Mouse (Mus musculus) B cell, adult 2 months (primary cell): ENCODE data around the gene Iqsec3.
A peak's percentile ranks its signal among the peaks of the same experiment; 100 is the strongest.

ENCODE experiments used
- DNase-seq, 2 experiments: peaks; one replicate each; pipeline ENCODE4 v3.0.0; 2022

The Iqsec3 gene

DNA sequence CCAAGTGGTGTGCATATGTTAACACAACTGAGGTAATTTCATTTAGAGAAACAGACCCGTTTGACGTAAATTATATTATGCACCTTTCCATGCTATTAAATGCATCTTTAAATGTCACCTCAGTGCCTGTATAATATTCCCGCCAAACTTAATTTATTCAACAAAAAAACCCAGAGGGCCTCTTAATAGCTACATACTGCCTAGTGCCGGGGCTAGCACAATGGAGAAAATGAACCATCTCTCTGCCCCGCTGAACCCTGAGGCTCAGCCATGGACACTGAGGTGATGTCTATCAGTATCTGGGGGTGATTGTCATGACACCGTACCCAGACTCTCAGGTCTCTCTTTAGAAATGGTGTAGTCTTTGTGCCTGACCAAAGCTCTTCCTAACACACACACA lies 116.2 kb downstream of the Iqsec3 start:
- no peak for DNase-seq

DNA sequence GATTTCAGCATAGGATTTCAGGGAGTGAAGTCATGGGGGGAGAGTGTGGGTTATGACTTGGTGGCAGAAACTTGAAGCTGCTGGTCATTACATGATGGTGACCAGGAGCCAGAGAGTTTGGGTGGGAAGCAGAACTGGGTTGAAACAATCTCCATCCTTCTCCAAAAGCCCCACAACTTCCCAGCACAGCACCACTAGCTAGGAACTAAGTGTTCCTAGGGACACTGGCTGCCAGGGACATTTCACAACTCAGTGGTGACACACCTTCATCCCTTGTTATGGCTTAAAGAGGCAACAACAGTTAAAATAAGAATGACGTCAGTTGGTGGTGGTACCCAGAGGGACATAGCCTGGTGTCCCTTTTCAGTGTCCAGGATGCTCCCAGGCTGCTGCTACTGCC lies 117.4 kb downstream of the Iqsec3 start:
- no peak for DNase-seq

DNA sequence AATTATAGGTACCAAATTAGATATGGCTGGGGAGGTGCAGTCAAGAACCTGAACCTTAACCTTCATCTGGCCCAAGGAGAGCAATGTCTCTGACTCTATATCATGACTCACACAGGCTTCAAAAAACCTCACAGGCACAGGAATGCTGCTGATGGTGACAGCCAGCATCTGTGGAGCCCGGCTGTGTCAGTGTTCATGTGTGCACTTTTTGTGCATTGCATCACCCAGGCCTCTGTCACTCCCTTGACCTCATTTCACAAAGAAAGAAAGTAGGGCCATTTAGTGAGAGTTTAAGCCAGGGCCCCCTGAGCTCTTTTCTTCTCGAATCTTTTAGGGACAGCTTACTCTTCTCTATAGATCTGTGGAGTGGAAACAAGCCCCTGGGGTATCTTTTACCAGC lies 121.2 kb downstream of the Iqsec3 start:
- no peak for DNase-seq

DNA sequence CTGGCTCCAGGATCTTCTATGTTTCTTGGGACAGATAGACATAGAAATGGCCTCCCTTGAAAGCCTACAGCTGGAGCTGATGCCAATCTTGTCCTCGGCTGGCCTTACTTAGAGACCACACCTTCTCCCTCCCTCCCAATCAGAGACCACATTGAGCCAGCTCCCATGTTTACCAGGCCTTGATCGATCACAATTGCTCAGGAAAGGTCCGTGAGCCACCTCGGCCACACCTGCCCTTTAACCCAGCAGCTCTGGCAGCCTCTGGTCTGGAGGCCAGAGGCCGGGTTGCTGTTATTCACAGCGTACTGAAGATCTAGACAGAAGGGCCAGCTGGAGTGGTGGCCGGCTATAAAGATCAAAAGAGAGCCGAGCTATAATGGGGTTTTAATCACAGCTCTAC lies 127.0 kb downstream of the Iqsec3 start:
- no peak for DNase-seq

DNA sequence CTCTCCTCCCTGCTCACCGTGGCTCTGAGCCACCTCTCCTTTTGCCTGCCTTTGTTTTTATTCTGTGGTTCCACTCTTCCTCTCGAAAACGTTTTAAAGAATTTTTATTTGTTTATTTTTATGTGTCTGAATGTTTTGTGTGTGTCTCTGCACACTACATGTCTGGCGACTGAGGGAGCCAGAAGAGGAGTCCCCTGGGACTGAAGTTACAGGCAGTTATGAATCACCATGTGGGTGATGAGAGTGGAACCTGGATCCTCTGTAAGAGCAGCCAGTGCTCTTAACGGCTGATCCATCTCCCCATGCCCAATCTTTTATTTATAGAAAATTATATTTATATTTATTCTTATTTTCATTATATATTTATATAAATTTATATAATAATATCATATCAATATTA lies 129.1 kb downstream of the Iqsec3 start:
- no peak for DNase-seq

DNA sequence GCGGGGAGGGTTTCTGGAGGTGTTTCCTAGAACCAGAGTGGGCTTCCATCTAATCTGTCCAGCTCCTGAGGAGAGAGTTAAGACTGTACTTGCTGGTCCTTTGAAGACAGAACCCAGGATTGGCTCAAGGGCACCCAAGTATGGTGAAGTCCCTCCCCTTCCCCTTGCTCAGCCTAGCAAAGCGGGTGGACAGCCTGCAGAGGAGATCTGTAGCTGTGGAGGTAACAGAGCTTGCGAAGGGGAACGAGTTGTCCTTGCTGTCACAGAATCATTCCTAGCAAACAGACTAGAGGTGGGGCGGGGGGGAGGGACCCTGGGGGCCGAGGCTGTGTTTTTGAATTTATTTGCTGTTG lies 129.7 kb downstream of the Iqsec3 start:
- DNase-seq, result no peak

DNA sequence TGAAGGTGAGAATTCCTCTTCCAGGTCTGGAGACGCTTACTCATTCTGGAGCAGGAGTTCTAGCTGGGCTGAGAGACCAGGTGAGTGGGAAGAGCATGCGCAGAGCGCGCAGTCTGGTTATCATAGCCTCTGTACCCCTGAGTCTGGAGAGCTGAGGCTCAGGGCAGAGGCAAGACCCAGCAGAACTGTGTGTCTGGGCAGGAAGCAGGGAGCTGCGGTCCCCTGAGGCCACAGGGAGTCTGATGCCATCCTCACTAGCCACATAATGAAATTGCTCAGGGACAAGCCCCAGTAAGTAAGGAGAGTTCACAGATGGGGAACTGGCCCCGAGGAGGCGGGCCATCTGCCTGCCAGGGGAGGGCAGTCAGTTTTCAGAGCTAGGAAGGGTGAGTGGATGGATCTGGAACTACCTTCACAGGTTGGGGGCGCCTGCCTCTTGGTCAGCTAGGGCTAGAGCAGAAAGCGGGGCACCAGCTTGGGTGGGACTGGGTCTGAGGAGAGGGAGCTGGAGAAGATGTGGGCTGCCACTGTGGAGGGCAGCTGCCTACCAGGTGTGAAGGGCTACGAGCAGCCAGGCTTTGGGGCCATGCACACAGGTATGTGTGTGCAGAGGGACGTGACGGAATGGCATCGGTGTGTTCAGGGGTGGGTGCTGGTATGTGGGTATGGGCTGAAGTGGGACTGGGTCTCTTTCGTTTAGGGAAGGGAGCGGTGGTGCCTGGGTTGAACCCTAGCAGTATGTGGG lies 130.3 kb downstream of the Iqsec3 start, which contains the start of gene Slc6a12:
Slc6a12 (plus strand) TSS at position 51 of the 745 bp plus-strand sequence.
- DNase-seq, result peak; percentile 17 to 29

DNA sequence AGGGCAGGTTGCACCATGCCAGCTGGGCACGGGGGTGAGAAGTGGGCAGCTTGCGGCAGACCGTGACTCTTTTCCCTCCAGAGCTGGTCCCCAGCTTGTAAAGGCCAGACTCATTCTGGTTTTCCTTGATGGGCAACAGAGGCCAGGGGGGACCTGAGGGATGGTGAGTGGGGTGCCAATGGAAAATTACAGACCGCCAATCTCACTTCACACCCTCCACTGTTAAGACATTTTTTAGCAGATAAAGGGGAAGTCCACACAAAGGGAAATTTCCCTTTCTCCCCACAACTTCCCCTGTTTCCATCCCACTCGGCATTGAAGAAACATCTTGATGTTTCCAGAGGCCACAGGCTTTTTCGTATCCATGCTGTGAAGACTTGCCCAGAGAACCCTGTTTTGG lies 131.8 kb downstream of the Iqsec3 start:
- DNase-seq, result peak; percentile 6 to 9

DNA sequence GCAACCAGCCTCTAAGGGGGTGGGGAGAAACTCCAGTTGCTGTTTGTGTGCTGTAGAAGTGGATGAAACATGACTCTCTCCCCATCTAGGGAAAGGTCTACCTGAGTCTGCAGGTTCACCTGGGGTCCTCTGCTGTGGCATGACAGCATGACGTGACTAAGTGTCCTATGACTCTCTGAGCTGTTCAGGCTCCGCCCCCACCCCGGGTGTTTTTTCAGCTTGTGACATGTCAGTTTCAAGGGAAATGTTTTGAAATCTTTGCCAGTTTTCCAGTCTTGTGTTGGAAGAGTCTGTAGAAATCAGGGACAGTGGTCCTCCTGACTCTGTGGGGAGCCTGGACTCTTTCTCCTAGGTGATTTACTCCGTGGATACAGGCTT lies 135.0 kb downstream of the Iqsec3 start:
- DNase-seq, result no peak

DNA sequence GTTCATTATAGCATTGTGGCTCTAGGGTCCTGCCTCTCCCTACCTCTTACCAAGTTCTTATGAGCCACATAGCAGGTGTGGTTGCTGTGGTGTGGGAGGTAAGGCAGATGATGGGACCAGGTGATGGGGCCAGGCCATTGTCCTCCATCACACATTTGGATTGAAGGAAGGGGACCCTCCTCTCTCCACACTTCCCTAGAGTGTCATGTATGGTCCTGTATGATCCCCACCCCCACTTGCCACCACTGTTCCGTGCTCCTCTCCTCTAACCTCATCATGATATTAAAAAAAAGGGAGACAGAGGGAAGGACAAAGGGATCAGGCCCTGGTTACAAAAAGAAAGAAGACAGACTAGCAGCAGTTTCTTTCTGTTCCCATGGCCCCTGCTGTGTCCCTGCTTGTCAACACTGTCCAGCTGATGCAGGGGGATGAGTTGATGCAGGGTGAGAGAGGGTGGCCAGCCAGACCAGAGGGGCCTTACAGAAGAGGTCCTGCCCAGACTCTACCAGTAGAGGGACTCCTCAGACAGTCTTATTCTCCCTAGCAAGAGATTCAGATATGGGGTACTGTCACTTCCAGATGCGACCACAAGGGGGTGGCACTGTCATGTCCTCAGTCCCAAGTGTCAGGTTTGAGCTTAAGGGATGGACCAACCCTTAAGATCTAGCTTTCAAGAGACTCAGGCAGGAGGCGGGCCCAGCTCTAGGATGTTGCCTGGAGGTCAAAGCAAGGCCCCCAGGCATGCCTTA lies 135.5 kb downstream of the Iqsec3 start:
- DNase-seq, result peak; percentile 76 to 80

DNA sequence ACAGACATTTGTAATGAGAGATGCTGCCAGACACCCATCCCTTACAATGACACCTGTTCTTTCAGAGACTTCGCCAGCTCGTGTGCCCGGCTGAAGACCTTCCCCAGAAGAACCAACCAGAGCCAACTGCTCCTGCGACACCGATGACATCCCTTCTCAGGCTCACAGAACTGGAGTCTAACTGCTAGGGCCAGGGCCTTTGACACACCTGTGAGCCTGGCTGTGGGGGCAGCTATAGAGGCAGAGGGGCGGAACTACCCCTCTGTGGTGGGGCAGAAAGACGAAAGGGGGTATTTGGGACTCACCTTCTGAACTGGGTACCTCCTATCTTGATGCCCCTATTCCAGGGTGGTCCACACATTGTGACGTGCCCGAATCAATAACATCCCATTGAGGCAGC lies 136.2 kb downstream of the Iqsec3 start:
- no peak for DNase-seq

DNA sequence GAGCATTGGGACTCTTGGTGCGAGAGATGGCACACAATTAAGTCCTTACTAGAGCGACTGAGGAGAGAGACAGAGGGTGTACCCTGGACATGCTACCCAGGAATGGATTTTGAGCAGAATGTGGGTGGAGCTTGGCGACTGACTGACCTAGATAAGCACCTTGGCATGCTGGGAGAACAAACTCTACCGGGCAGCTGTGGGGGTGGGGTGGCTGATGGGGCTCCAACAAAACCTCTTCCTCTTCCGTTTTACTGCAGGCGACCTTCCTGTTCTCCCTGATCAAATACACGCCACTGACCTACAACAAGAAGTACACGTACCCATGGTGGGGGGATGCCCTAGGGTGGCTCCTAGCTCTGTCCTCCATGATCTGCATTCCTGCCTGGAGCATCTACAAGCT lies 136.9 kb downstream of the Iqsec3 start:
- DNase-seq, result peak in 1 of 2 experiments; percentile 7

DNA sequence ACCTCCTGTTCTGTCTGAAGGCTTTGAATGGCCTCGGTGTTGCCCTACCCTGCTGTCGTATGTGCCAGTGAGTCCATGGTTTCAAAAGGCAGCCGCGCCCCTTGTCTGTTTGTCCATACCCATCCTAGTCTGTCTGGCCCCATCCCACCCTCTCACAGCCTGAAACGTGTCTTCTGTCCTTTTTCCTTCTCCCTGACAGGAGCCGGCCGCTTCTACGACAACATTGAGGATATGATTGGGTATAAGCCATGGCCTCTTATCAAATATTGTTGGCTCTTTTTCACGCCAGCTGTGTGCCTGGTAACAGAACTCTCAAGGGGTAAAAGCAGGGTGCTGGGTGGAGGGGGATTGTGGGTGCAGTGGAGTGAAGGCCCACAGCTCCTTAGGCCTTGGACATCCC lies 137.6 kb downstream of the Iqsec3 start:
- DNase-seq, result no peak

DNA sequence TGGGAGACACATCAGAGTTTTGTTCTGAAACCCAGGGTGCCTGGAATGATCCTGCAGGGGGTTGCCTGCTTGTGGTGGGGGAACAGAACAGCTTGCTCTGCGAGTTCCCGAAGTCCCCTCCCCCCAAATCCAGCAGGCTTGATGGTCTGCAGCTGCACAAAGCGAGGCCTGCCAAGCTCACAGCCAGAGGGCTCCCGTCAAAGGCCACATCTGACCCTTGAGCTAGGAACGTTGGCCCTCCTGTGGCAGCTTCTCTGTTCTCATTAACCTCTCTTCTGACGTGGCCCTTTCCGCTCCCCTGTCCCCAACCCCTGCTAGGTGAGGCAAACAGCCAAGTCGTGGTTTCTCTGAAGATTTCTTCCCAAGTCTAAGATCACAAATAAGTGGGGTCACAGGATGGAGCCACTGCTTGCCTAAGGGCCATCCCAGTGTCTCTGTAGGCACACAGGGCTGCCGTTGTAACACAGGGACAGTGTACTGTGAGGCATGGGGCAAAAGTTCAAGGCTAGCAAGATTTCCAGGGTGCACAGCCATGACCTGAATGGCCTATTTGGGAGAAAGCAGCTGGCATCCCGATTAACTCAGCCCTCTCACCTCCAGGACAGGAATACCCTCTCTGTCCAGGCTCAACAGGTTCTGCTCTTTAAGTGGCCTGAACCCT lies 143.5 kb downstream of the Iqsec3 start:
- no peak for DNase-seq

DNA sequence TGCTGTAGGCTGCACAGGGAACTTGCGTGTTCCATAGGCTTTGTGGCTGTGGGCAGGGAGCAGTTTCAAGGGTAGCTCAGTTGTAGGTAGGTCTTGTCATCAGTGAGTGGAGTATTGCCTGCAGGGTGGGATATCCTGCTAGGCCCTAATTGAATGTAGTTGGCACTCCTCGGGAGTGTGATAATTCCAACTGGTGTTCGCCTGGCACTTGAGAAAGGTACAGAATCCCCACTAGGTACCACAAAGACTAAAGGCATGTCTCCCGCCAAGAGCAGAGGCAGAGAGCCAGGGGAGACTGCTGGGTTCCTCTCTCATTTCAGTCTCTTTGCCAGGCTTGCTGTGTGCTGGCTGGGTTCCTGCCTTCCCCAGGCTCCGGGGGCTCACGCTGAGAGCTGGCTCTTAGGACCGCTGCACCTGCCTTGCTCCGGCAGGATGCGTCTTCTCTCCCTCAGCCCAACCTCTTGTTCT lies 145.0 kb downstream of the Iqsec3 start:
- DNase-seq, result no peak

DNA sequence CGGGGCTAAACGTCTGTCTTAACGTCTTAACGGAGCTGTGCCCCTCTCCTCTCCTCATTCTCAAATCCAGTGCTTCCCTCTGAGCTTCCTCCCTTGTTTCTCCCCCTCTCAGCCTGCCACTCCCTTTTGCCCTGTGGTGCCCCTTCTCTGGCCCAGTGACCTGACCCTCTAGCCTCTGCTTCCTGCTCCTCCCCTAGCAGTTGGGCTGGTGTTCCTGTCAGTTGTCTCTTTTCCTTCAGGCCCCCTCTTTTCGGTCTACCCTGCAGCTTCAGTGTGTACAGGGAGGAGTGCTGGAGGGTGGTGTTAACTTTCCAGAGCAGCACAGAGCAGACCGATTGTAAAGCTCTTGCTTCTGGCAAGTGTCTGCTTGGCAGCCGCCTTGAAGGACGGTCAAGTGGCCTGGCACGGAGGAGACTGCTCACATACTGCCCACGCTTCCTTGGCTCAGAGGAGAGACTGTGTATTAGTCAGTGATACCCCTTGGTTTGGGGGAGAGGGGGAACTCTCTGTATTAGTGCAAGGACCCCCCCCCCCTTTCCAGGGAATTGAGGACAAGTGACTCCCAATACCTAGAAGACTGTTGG lies 146.9 kb downstream of the Iqsec3 start:
- DNase-seq, result no peak

DNA sequence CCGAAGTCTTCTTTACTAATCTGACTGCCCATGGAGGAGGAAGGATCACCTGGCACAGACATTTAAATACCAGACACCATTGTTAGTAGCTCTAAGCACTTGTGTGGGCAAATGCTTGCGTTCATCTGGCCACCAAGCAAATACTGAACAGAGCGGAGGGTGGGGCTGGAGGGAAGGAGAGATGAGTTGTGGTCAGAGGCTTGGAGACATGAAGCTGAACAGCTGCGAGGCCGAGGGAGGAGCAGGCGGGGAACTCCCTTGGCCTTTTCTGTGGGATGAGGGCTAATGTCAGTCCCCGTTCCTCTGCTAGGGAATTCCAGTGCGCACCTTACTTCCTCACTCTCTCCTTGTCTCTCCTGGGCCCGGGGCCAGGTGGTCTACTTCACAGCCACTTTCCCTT lies 147.7 kb downstream of the Iqsec3 start:
- DNase-seq, result no peak

DNA sequence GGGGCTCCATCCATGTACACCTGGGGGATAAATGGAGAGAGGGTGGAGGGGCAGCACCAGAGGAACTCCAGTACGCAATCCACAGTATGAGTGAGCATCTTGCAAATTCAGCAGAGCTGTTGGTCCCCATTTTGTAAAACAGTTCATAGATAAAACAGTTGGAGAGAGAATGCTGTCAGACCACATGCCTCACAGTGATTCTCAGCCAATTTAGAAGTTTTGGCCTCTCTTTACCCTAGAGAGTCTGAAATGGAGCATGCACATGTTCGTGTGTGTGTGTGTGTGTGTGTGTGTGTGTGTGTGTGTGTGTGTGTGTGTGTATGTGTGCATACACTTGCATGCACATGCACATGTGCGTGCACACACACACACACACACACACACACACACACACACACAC lies 148.2 kb downstream of the Iqsec3 start:
- no peak for DNase-seq
